Mouse (Mus musculus) neural tube, embryonic 12.5 days (tissue): Measurements from ENCODE around the gene Vwf. TPM values are rescaled to one million over a fixed set of nuclear protein-coding genes. Genes with fewer than 3 reads are reported as not detected.

Experiments
- ATAC-seq: fragments of 200-750 bp; cut with Nextera tagmentation; 2 replicates; pipeline ENCODE4 v1.8.0; 2017; ENCODE audit warnings: low read depth, mild to moderate bottlenecking, moderate TSS enrichment, moderate library complexity; ENCODE audit not compliant: low FRiP score
- H3K27ac ChIP-seq: fragments of 300-500 bp; sonication (generic); 2 replicates; pipeline ENCODE4 v1.5.1; 2016
- H3K27me3 ChIP-seq: fragments of 300-500 bp; sonication (generic); replicated peaks from 2 replicates; pipeline ENCODE4 v1.6.1; 2016; ENCODE audit warnings: mild to moderate bottlenecking
- H3K36me3 ChIP-seq: fragments of 300-500 bp; sonication (generic); 2 replicates; pipeline ENCODE4 v1.6.1; 2016; ENCODE audit warnings: mild to moderate bottlenecking
- H3K4me1 ChIP-seq: fragments of 300-500 bp; sonication (generic); 2 replicates; pipeline ENCODE4 v1.6.1; 2016
- H3K4me2 ChIP-seq: fragments of 300-500 bp; sonication (generic); replicated peaks from 2 replicates; pipeline ENCODE4 v1.6.1; 2016; ENCODE audit warnings: mild to moderate bottlenecking
- H3K4me3 ChIP-seq: fragments of 300-500 bp; sonication (generic); 2 replicates; pipeline ENCODE4 v1.5.1; 2016
- H3K9ac ChIP-seq: fragments of 300-500 bp; sonication (generic); 2 replicates; pipeline ENCODE4 v1.6.1; 2016; ENCODE audit warnings: mild to moderate bottlenecking
- H3K9me3 ChIP-seq: fragments of 300-500 bp; sonication (generic); 2 replicates; pipeline ENCODE4 v1.6.1; 2016; ENCODE audit warnings: mild to moderate bottlenecking
- WGBS: fragments of 180-500 bp; shearing (Covaris S2); methylation state at CpG from one replicate; pipeline ENCODE4 v1.1.7; 2016; 5-methylcytosine and 5-hydroxymethylcytosine counted together
- polyA plus RNA-seq: library from polyadenylated mRNA; unstranded; fragments of >200 nt; fragmentation: Nextera tagmentation; extraction: Ambion mirVana; gene quantifications from 2 replicates; pipeline ENCODE4 v1.2.1, GENCODE M21; 2016

Vwf gene
- polyA plus RNA-seq, 1 experiment from 2014 or later: 12.3 TPM

- Histone ChIP-seq H3K9me3 (no peaks in the 10 kb centered on the region), H3K4me3 (no peak overlapping the region), H3K36me3 (no peaks in the 10 kb centered on the region), H3K4me1 (no peaks in the 10 kb centered on the region), H3K9ac (no peak overlapping the region), H3K4me2 (no peak overlapping the region), H3K27me3 (no peaks in the 10 kb centered on the region), H3K27ac (no peak overlapping the region)
- WGBS: 68% methylated on average over 11 of the region's 11 CpGs
- ATAC-seq: no peak
Observed at GRCm38 (mm10) chr6:125729986-125730535, 183.5 kb downstream of the Vwf start.

Other genes starting within 250 kb of the Vwf start
- 17.0 and 18.7 TPM in 2 replicates for gene Ltbr, start 232.9 kb upstream of the Vwf start, polyA plus RNA-seq
- gene Scnn1a, start 226.1 kb upstream of the Vwf start, polyA plus RNA-seq: 0.13 and 0.47 TPM in 2 replicates
- gene Tnfrsf1a, start 197.4 kb upstream of the Vwf start, polyA plus RNA-seq: 22.7 and 23.3 TPM in 2 replicates
- 0.09 and 0.15 TPM in 2 replicates for gene Plekhg6, start 166.0 kb upstream of the Vwf start, polyA plus RNA-seq
- 44.3 and 51.1 TPM in 2 replicates for gene Cd9, start 52.0 kb upstream of the Vwf start, polyA plus RNA-seq
- gene Ano2, start 143.6 kb downstream of the Vwf start, polyA plus RNA-seq: 0.22 and 0.23 TPM in 2 replicates